Mouse (Mus musculus) yolk sac, embryonic 10.5 days (tissue): Measurements from ENCODE around the gene Fam189a2.

Source experiments
- DNase-seq: peaks from one replicate; pipeline ENCODE4 v3.0.0-alpha.2; 2017; ENCODE audit warnings: low spot score

Fam189a2 gene

DNA sequence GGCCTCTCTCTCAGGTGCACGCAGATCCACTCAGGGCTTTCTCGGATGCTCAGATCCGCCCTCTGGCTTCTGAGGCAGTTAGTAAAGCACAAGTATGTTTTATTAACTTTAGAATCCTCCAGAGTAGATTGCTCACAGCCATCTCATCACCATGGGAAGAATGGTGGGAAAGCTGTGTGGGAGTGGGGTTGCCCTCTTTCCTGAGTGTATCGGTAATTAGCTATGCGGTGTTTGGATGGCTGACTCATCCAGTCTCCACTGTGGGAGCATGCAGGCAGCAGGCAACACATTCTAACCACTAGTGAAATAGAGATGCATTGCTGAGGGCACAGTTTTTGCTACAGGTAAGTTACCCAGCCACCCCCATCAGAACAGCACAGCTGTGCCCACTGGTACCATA, 100.0 kb downstream of the Fam189a2 start:
- no peak for DNase-seq

DNA sequence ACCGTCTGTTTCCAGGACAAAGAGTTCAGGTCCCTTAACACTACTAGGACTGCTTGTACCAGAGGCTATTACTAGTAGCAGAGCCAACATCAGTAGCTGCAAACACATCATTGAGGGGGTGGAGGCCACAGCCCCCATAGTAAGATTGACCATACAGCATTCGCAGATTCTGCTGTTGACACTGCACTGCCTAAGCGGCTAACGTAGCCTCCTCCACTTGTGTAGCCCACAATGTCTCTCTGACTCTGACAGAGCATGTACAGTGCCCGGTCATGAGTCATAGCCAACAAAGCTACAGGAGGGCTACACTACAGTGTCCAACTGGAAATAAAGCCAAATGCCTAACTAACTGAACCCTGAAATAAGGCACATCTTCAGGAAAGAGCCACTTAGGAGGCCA, 105.3 kb downstream of the Fam189a2 start:
- no peak for DNase-seq

DNA sequence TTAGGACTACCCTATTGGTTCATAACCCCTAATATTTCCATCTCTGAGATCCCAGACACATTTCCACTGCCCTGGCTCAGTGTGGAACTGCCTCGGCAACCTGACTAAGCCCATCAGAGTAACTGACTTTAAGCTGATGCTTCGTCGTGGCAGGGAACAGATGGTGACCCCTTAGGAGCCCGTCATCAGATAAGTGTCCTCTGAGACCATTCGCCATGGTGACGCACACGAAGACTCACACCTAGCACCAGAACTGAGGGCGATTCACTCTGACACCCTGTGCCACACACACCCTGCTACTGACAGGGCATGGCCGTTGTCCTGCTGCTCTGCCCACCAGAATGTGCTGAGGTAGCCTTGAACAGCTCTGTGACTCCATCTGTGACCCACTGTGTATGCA, 106.0 kb downstream of the Fam189a2 start:
- no peak for DNase-seq

DNA sequence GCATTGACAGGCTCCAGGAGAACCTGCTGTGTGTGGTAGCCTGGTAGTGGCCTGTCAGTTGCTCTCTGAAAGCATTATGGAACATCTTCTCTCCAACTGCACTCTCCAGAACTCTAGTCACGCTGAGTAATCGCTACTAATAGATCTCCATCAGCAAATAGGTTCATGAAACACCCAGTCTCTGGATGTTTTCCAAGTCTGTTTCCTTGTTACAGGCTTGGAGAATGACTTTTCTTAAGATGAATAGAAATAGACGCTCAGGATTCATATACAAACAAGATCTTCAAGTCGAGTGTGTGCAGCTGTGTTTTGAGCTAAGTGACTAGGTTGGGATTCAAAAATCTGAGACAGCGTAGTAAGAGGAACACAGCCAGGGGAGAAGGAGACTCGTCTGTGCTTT, 106.8 kb downstream of the Fam189a2 start:
- DNase-seq, result no peak
